Mouse (Mus musculus) urinary bladder, adult 18-20 months (tissue): ENCODE data around the gene Olfr598.
"Not testable (repeated sequence)": the region's sequence is repeated elsewhere in the genome, so short reads cannot be mapped to it uniquely, and the experiment has no call there.

Experiments used
- DNase-seq, 2 experiments: peaks; one replicate each; pipeline ENCODE4 v3.0.0; 2022; ENCODE audit warnings: low spot score in 2 of 2, mixed read lengths in 2 of 2

Gene Olfr598

GRCm38 (mm10) chr7:103323268-103323667, at the start of gene Olfr598:
Olfr598 (plus strand) TSS chr7:103323568.
- DNase-seq, result no peak

- DNase-seq, result not testable (repeated sequence)
Observed at GRCm38 (mm10) chr7:103305348-103305747, 18.0 kb upstream of the Olfr598 start, which contains the start of gene Olfr596. Olfr596 (plus strand) TSS chr7:103305648.

DNA sequence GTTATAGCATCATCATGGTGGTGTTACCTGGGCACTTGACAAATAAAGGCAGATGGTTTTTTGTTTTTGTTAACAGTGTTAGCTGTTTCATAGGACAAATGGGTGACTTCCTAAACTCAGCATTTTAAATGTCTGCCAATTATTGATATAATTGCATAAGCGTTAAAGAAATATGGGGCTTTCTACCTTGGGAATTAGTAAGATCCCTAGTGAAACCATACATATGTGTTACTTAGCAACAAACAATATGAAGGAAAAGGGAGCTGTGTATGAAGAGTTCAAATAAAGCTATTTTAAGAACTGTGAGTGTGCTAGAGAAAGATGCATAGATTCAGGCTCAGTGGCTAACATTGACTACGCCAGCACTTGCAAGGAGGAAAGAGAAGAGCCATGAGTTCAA, 7.4 kb upstream of the Olfr598 start, which contains the start of gene Olfr597:
TSS of gene Olfr597 (plus strand) at position 301 of the 400 bp plus-strand sequence.
- not testable (repeated sequence) for DNase-seq

GRCm38 (mm10) chr7:103335617-103336016, 12.2 kb downstream of the Olfr598 start, which contains the start of gene Olfr599:
Olfr599 (plus strand) TSS chr7:103335917.
- DNase-seq, result no peak

GRCm38 (mm10) chr7:103349569-103349968, 26.2 kb downstream of the Olfr598 start, which contains the start of gene Olfr600:
Olfr600 (minus strand) TSS chr7:103349669.
- no peak for DNase-seq

- no peak for DNase-seq
Observed at GRCm38 (mm10) chr7:103362555-103362954, 39.2 kb downstream of the Olfr598 start, which contains the start of gene Olfr601. Olfr601 (minus strand) TSS chr7:103362655.
